Mouse (Mus musculus) erythroblast, embryonic 14.5 days (primary cell): ENCODE measurements around the gene Plekhg4.

Experiments used
- GATA1 ChIP-seq: IDR thresholded peaks from 2 replicates; pipeline ENCODE4 v1.6.1; 2012; ENCODE audit warnings: low read length, inconsistent platforms, mixed read lengths
- TAL1 ChIP-seq: IDR thresholded peaks from 3 replicates; pipeline ENCODE4 v1.6.1; 2012; ENCODE audit warnings: low read length, inconsistent platforms, mixed read lengths

GRCm38 (mm10) chr8:105343791-105344574, 29.1 kb upstream of the Plekhg4 start:
- TF ChIP-seq GATA1, result no peak
- no peak for TF ChIP-seq TAL1
